Mouse (Mus musculus) liver, adult (tissue): Measurements from ENCODE around the gene Ccin.

Source experiments
- GATA4 ChIP-seq: IDR thresholded peaks from 2 replicates; pipeline ENCODE4 v1.6.1; 2014; ENCODE audit warnings: mild to moderate bottlenecking, low read length; ENCODE audit not compliant: insufficient replicate concordance

The Ccin gene

DNA sequence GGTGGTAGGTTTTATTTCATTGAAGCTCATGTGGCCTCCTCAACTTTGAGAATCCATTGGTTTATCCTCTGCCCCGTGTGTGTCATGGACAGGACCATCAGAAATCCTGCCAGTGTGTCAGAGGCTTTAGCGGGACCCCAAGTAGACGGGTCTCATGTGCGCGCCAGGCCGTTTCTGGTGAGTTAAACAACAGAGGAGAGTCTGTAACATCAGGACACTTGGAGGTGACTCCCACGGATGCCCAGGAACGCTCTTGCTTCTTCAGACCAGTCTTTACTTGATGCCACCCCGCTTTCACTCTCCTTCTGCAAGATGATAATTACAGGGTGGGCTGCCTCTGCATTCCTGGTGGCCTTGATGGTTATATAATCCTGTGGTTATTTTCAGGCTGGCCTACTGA is 40.4 kb downstream of the Ccin start:
- TF ChIP-seq GATA4 = no peak

DNA sequence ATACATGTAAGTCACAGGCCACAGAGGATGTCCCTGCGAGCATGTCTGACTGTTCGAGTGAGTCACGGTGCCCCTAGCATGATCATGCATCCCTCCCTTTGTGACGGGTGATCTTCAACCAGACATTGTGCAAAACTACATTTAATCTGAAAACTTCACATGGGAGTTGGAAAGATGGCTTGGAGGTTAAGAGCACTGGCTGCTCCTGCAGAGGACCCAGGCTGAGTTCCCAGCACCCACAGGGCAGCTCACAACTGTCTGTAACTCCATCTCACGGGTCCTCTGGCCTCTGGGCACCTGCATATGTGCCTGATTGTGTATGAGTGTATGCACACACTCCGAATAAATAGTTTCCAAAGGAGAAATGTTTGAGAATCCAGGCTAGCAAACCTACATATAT is 41.0 kb downstream of the Ccin start:
- TF ChIP-seq GATA4 = no peak

DNA sequence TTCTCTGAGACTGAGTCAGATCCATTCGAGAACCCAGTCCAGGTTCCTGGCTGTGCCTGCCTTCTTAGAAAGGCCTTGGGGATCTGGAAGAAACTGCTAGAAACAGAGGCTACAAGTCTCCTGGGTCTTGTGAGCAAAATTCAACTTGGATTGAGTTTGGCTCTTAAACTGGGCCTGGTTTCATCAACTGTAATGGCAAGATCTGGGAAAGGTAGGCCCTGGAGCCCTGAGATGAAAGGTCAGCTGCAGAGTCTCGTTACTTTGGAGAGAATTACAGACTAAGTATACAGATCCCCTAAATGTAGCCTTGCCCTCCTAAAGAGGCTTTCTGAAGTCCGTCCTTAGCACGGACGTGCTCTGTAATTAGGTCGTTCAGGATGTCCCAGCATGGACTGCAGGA is 42.3 kb downstream of the Ccin start:
- no peak for TF ChIP-seq GATA4

DNA sequence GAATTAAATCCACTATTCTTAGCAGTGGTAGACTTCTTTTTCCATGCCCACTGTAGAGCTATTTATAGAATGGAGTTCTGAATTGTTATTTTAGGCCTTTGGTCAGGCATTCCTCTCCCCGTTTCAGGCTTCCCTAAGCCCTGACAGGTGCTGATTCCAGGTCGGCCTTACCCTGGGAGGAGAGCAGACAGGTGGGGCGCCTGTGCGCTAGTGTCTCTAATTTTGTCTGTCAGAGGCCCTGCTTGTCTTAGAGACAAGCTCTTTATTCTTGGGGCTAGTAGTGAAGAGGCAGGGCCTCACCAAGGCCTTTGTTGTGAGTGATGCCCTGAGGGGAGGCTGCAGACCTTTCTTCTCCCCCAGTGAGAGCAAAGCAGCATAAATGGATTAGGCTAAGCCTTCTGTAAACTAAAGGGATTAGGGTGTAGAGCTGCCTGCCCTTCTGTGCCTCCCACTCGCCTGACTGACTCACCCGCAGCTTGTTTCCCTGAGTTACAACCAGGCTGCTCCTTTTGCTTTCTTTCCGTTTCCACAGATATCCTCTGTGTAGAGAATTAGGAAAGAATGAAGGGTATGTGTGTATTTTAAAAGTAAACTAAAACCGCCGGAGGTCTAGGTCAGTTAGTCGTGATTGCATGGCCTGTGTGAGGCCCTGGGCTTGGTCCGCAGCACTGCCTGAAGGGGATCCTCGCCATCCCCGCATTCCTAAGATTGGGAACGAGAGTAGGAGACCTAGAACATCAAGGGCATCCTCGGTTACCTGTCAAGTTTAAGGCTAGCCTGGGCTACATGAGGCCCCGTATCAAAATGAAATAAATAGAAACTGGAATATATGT is 45.2 kb downstream of the Ccin start:
- no peak for TF ChIP-seq GATA4

DNA sequence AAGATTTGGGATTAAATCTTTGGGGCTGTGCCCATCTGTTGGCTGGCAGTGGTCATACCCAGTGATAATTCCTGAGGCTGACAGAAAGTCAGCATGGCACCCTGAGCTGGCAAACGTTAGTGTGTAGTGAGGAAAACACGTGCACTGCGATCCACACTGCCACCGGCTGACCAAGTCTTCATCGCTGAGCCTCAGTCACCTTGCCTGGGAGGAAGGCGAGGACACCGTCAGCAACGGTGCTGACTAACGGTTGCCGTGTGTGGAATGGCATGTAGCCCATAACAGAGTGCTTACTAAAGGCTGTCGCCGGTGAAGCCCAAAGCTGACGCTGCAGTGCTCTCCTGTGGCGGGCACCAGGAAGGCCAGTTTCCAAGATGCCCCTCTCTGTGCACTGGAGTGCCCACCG is 46.4 kb downstream of the Ccin start:
- no peak for TF ChIP-seq GATA4

DNA sequence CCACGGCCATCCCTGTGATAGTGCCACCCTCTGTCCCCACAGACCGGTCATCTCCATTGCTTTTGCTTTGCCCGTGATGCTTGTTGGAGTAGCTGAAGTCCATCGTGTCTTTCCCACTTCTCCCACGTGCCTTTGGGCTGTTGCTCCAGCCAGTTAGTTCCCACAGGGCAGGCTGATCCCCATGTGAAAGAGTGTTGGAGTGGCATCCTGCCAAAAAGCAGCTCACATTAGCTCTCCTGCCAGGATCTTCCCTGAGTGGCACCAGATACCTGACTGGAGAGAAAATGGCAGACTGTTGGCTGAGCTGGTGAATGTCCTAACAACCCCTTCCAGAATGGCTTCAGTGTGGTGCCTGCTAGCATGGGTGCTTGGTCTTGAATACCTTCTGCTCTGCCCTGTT is 48.2 kb downstream of the Ccin start:
- no peak for TF ChIP-seq GATA4
